Mouse (Mus musculus) cerebellum, postnatal 25 days (tissue): ENCODE data around the gene Mief2.

ENCODE experiments used
- DNase-seq, 2 experiments: peaks; one replicate each; pipeline ENCODE4 v3.0.0; 2021; ENCODE audit warnings: mixed read lengths in 2 of 2

Mief2 gene

DNA sequence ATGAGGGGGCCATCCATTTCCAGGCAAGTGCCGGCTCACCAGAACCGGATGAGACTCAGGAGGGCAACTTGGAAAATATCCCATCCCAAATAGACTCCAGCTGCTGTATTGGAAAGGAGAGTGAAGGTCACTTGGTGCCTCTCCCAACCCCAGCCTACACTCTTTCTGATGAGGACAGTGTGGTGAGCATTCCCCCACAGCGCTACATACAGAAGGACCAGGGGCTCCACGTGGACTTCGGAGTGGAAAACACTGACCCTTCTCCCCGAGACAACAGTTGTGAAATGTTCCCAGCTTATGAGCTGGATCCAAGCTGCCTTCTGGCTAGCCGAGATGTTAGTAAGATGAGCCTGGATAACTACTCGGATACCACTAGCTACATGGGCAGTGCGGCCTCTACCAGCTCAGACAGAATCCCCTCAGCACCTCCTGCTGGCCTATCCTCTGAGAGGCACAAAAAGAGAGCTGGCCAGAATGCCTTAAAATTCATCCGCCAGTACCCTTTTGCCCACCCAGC lies 51.5 kb downstream of the Mief2 start:
- no peak for DNase-seq
